Mouse (Mus musculus): ENCODE measurements at regions not wholly inside any gene's neighbourhood (a gene's known extent, or its start where the extent isn't known, plus 50 kb on each side); places are given as distances from the start of the nearest gene placed in this dataset.

GRCm38 (mm10) chr14:101359860-101360259 is 159.7 kb upstream of the Prr30 start:
- TF ChIP-seq CTCF (IDR thresholded peaks at IDR 0.05; ENCODE audit: insufficient read depth, low read length) (no peak), POLR2A (IDR thresholded peaks at IDR 0.05; ENCODE audit: borderline replicate concordance, extremely low read depth, low read depth, low read length) (no peak)
